Mouse (Mus musculus): ENCODE measurements around the gene Ncln.

Gene Ncln

DNA sequence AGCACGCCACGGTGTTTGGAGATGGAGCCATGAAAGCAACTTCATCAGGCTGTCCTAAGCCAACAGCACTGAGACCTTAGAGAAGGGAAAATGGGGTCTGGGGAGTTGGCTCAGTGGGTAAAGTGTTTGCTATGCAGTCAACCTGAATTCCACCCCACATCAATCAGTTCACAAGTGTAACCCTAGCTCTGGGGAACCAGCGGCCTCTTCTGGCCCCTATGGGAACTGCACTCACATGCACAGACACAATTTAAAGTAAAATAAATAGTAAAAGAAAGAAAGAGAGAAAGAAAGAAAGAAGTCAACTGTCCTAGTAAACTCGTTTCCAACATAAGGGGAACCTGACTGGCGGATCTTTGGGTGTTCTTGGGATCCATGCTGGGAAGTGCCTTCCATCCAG, 17.6 kb upstream of the Ncln start:
- DNase-seq (ENCODE audit: low spot score in 2 of 2), result no peak

GRCm38 (mm10) chr10:81510246-81510810, 14.1 kb upstream of the Ncln start:
- DNase-seq (ENCODE audit: low spot score in 2 of 2), result no peak

DNA sequence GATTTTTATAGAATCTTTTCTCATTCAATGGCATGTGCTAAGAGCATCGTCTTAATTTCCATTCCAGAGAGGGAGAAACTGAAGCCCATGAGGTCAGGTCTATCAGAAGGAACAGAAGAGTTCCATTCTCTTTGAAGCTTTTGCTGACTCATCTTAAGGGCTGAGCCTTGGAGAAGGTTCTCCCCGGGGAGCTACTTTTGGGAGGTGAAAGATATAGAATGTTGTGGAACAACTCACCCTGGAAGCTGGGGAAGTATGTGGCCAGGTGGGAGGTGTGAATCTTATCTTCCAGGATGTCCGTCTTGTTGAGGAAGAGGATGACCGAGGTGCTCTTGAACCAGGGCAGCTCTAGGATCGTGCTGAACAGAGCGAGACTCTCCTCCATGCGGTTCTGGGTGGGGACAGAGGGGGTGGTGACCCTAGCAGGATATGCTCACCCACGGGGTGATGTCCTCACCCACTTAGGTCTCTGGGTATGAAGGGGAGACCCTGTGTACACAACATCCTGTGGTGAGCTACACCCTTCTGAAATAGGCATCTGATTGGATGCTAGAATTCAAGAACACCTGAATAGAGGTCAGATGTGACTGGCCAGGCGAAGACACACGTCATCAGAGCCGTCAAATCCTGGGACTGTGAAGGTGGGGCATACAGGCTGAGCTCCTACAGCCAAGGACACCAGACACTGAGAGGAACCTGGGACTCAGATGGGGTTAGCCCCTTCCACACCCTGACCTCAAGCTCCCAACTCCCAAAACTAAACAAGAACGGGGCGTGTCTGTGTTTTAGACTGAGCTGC, 11.7 kb upstream of the Ncln start:
- DNase-seq (ENCODE audit: low spot score in 2 of 2), result no peak

GRCm38 (mm10) chr10:81507095-81507494, 10.9 kb upstream of the Ncln start:
- no peak for DNase-seq (ENCODE audit: low spot score in 2 of 2)

DNA sequence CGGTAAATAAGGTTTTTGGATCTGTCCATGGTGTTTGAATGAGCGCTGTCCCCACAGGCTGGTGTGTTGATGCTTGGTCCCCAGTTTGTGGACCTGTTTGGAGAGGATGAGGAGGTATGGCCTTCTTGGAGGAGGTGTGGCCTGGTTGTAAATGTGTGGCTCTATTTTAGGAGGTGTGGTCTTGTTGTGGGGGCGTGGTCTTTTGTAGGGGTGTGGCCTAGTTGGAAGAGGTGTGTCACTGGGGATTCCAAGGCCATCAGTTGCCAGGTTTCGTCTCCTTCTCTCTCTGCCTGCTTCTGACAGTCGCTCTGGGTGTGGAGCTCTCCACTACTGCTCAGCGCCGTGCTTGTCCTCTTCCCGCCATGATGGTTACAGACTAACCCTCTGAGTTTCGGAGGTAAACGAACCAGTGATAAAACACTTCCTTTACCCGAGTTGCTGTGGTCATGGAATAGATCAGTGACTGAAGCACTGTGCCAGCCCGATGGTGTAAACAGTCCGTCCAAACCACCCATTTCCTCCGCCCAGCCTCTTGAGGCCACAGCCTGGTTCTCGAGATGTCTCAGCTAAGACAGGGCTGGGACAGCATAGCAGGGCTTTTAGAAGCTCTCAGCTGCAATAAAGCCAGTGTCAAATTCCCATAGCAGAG, 8.9 kb upstream of the Ncln start:
- no peak for DNase-seq (ENCODE audit: low spot score in 2 of 2)

- peak; percentile 72 to 83 for DNase-seq (ENCODE audit: low spot score in 2 of 2)
Observed at GRCm38 (mm10) chr10:81502658-81503057, 6.5 kb upstream of the Ncln start.

DNA sequence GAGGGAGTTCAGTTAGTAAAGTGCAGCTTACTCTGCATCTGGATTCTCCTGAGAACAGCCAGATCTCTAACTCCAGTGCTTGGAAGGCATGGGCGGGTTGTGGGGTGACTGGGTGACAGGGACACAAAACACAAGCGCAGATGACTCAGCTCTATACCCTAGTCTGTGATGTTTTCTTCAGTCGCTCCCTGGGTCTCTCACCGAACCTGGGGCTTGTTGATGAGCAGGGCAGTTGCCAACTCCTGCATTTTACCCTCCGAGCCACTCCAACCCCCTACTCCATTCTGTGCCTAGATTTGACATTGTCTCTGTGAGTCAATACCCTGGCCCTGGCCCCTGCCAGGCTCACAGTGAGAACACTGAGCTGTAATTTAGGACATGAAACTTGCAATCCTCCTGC, 5.7 kb upstream of the Ncln start:
- DNase-seq (ENCODE audit: low spot score in 2 of 2), result no peak

DNA sequence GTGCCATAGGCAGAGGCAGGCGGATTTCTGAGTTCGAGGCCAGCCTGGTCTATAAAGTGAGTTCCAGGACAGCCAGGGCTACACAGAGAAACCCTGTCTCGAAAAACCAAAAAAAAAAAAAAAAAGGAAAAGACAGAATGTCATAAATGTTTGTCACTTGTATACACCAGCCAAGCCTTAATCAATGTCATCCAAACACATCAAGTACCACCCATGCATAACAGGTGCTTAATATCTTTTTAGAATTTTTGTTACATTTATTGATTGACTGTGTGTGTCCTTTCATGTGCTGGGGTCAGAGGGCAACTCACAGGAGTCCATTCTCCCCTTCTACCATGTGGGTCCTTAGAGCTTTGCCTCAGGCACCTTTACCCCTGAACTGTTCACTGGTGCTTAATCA, 3.8 kb upstream of the Ncln start, which contains the start of gene S1pr4:
TSS of gene S1pr4 (minus strand) at position 101 of the 400 bp plus-strand sequence.
- no peak for DNase-seq (ENCODE audit: low spot score in 2 of 2)

- no peak for DNase-seq (ENCODE audit: low spot score in 2 of 2)
Observed at GRCm38 (mm10) chr10:81499250-81499901, 3.2 kb upstream of the Ncln start.

GRCm38 (mm10) chr10:81498316-81499249, 2.4 kb upstream of the Ncln start:
- DNase-seq (ENCODE audit: low spot score in 2 of 2), result no peak

DNA sequence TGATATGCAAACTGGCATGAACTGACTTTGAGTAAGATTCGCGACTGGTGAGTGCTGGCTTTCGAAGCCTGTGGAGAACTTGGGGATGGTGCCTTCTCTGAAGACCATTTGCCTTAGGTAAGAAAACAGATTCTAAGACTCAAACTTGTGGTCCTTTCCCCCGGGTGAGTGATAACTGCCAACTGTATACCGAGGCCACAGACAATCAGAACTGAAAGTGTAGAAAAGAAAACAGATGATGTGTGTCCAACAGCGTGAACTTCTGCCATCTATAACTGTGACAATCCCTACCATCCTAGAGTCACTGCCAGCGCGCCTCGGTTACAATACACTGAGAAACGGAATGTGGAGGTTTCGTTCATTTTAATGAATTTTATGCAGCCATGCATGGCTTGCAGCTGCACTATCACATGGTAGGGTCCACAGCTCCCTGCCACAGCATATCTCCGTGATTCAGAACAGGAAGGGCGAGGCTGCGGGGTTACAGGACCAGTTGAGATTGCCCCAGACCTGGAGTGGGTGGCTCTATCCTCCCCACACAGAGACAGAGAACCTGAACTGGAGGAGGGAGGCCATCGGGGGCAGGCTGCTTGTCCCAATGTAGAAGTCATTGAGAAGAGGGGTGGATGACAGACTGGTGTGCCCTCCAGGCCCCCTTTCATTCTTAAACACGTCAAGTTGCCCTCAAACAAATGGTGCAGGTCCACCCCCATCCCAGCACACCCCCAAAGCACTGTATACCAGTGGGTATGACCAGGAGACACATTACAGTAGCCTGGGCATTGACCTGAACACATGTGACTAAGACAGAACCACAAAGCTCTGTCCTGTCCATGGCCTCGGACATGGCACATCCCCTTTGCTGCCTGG, 1.4 kb upstream of the Ncln start:
- no peak for DNase-seq (ENCODE audit: low spot score in 2 of 2)

- DNase-seq (ENCODE audit: low spot score in 2 of 2), result no peak
Observed at GRCm38 (mm10) chr10:81496969-81497368, 777 bp upstream of the Ncln start.

DNA sequence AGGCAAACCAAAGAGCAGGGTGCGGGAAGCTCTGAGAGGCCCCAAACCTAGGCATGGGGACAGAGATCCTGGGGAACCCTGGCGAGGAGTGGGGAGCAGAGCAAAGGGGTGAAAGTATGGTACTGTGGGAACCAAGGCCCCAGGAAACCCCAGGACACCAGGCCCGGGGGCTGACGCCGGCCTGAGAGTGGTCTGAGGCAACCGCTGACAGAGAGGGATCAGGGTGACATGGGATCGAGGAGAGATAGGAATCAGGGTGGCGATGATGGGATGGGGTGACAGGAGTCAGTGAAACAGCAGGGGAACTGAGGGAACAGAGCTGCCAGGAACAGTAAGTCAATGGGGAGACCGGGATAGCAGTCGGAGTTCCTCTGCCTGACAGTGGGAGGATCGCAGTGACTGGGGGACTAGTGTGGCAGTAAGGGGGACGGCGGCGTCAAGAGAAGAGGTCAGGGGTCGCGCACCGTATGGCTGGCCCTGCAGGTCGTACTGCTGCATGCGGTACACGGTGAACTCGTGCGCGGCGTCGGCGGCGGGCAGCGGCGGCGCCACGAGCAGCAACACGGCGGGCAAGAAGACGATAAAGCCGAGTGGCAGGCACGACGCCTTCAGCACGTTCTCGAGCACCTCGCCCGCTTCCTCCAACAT, 452 bp downstream of the Ncln start:
- no peak for DNase-seq (ENCODE audit: low spot score in 2 of 2)

GRCm38 (mm10) chr10:81495151-81495550, 1.0 kb downstream of the Ncln start:
- DNase-seq (ENCODE audit: low spot score in 2 of 2), result no peak

GRCm38 (mm10) chr10:81494260-81495041, 1.7 kb downstream of the Ncln start:
- DNase-seq (ENCODE audit: low spot score in 2 of 2), result no peak

DNA sequence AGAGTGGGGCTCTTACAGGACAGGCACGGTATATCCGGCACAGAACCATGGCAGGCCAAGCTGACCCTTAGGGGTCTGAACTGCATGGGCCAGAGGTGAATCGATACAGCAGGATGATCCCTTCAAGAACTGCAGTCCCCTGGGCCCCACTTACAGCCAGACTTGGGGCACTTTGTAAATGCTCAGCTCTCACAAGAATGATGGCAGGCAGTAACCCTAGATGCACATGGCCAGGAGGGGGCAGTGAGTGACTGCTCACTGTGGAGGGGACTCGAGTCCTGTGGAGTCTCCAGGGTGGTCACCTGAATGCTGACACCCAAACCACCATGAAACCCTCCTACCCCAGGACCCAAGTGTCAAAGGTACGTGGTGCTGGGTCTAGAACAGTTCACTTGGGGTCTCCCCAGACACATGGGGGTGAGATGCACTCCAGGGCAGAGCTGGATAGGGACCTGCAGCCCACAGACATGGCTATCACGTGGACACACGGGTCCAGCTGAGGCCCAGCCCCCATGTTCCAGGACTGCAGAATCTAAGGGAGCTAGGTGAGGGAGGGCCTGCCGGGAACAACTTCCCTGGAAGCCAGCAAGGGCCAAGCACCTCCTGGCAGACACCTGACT, 2.5 kb downstream of the Ncln start:
- DNase-seq (ENCODE audit: low spot score in 2 of 2), result no peak

DNA sequence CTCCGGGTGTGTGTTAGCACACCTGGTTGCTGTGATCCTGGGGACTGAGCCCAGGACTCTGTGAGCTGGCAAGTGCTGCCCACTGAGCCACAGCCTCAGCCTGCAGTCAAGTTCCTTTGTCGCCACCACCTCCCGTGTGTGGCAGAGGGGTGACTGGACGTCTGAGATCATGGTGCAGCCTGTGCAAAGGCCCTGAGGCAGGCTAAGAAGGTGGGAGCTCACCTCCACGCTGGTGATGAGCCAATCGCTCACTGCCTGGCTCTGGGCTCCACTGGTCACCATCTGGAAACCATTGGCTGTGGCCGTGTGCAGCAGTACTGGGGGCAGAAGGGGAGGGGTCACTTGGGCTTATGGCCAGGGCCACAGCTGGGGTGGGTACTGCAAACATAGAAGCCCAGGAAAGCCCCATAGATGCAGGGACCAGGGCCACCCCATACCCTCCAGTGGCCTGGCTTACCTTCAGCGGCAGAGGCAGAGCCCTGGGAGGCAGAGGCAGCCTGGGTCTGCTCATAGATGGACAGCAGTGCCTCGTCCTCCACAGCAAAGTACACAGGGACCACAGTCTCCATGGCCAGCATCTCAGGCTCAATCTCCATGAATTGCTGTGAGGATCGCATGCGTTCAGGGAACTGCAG, 3.5 kb downstream of the Ncln start:
- DNase-seq (ENCODE audit: low spot score in 2 of 2), result no peak

- DNase-seq (ENCODE audit: low spot score in 2 of 2), result no peak
Observed at GRCm38 (mm10) chr10:81491018-81491417, 5.2 kb downstream of the Ncln start.
